Mouse (Mus musculus) thymus, adult 2 months (tissue): ENCODE measurements around the gene Pigk. TPM values are rescaled to one million over a fixed set of nuclear protein-coding genes. Genes with fewer than 3 reads are reported as not detected.

Experiments
- DNase-seq: peaks from one replicate; pipeline ENCODE4 v3.0.0; 2021
- H3K27ac ChIP-seq: fragments of 200-500 bp; 2 replicates; pipeline ENCODE4 v1.5.1; 2012; ENCODE audit warnings: low read length, control low read depth; ENCODE audit not compliant: control insufficient read depth, insufficient read depth
- H3K27me3 ChIP-seq: fragments of 200-500 bp; 2 replicates; pipeline ENCODE4 v1.6.1; 2012; ENCODE audit warnings: mild to moderate bottlenecking, low read length, moderate library complexity, mixed read lengths; ENCODE audit not compliant: control insufficient read depth, insufficient read depth
- H3K36me3 ChIP-seq: fragments of 200-500 bp; 2 replicates; pipeline ENCODE4 v1.6.1; 2012; ENCODE audit warnings: mild to moderate bottlenecking, low read length, moderate library complexity; ENCODE audit not compliant: control insufficient read depth, insufficient read depth
- H3K4me1 ChIP-seq: fragments of 200-500 bp; replicated peaks from 2 replicates; pipeline ENCODE4 v1.6.1; 2012; ENCODE audit warnings: low read length; ENCODE audit not compliant: control insufficient read depth, insufficient read depth
- H3K4me3 ChIP-seq: fragments of 200-500 bp; 2 replicates; pipeline ENCODE4 v1.5.1; 2012; ENCODE audit warnings: mild to moderate bottlenecking, low read length, control low read depth, moderate library complexity; ENCODE audit not compliant: control insufficient read depth, insufficient read depth
- CTCF ChIP-seq: fragments of 200-500 bp; IDR thresholded peaks from 2 replicates; pipeline ENCODE4 v1.5.1; 2012; ENCODE audit warnings: mild to moderate bottlenecking, control low read depth, low read length, moderate library complexity, borderline replicate concordance; ENCODE audit not compliant: control insufficient read depth, poor library complexity, insufficient read depth; ENCODE audit errors: extremely low read depth
- POLR2A ChIP-seq: fragments of 200-500 bp; IDR thresholded peaks from 2 replicates; pipeline ENCODE4 v1.6.1; 2012; ENCODE audit warnings: mild to moderate bottlenecking, low read length, control low read depth, moderate library complexity; ENCODE audit not compliant: control insufficient read depth, poor library complexity, insufficient read depth; ENCODE audit errors: extremely low read depth
- WGBS: fragments of 180-500 bp; shearing (Covaris S2); methylation state at CpG from one replicate; pipeline ENCODE4 v1.1.7; 2018; 5-methylcytosine and 5-hydroxymethylcytosine counted together
- polyA plus RNA-seq: library from polyadenylated mRNA; depleted of rRNA; stranded (reverse); fragments of >200 nt; gene quantifications from 2 replicates; pipeline ENCODE4 v1.2.3, GENCODE M21; 2012

Gene Pigk
- polyA plus RNA-seq, 1 experiment: 10.9 TPM

DNA sequence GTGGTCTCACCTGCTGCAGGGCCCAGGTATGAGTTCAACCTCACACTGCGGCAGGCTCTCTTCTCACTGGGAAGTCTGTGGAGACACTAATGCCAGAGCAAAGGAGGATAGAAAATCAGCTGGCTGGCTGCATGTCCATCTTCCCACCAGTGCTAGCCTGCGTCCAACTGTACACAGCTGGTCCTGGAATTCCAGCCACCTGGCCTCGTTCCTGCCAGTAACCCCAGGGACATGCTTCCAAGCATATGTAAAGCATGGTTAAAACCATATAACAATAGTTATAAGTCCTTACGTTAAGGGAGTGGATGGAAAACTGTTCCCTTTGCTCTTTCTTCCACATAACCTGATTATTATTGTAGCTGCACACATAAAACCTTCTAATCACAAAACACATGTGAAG lies 167.8 kb downstream of the Pigk start:
- Histone ChIP-seq H3K27me3 (no peaks in the 10 kb centered on the region), H3K27ac (no peak overlapping the region), H3K36me3 (no peaks in the 10 kb centered on the region), H3K4me1 (no peaks in the 10 kb centered on the region), H3K4me3 (no peak overlapping the region)
- DNase-seq: no peak
- TF ChIP-seq CTCF (no peak), POLR2A (no peak)
- 96% methylated on average over 4 of the region's 4 CpGs for WGBS

DNA sequence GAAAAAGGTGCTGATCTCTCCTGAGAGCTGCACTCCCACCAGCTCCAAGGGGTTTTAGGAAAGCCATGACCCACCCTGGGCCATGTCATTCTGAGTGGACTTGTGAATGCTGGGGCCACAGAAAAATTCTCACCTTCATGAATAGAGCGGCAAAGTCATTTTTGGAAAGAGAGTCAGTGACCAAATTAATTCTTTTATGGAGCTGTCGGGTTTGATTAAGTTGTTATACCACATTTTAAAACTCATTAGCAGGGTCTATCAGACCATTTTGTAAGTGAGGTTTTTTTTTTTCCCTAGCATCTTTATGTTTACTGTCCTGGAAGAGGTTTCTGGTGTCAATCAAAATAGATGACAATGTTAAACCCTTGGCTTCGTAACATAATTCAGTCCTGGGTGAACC lies 169.7 kb downstream of the Pigk start:
- H3K4me3 ChIP-seq: no peak overlapping the region
- no peak overlapping the region for H3K27ac ChIP-seq
- no peaks in the 10 kb centered on the region for H3K4me1 ChIP-seq
- no peaks in the 10 kb centered on the region for H3K36me3 ChIP-seq
- TF ChIP-seq POLR2A (no peak), CTCF (no peak)
- no peaks in the 10 kb centered on the region for H3K27me3 ChIP-seq
- WGBS: 97% methylated on average over 3 of the region's 3 CpGs
- no peak for DNase-seq

DNA sequence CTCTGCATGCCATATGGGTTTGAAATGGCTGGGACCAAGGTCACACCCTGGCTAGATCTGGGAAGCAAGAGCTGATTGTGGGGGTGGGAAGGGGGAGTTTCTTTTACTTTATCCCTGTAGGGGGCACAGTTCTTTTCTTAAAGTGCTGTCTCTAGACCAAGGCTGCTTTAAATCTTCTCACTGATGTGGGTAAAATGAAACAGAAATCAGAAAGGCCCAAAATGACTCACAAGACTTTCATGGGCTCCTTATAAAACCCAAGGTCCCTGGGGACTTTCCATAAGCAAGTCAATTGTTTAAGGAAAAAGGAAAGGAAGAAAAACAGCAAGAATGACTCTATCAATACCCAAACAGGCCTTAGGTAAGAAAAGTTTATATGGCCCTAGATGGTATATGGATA lies 172.8 kb downstream of the Pigk start:
- H3K27me3 ChIP-seq: no peaks in the 10 kb centered on the region
- H3K27ac ChIP-seq: no peak overlapping the region
- DNase-seq: no peak
- no peaks in the 10 kb centered on the region for H3K4me1 ChIP-seq
- TF ChIP-seq POLR2A: no peak
- no peak for TF ChIP-seq CTCF
- no peaks in the 10 kb centered on the region for H3K36me3 ChIP-seq
- H3K4me3 ChIP-seq: no peak overlapping the region

DNA sequence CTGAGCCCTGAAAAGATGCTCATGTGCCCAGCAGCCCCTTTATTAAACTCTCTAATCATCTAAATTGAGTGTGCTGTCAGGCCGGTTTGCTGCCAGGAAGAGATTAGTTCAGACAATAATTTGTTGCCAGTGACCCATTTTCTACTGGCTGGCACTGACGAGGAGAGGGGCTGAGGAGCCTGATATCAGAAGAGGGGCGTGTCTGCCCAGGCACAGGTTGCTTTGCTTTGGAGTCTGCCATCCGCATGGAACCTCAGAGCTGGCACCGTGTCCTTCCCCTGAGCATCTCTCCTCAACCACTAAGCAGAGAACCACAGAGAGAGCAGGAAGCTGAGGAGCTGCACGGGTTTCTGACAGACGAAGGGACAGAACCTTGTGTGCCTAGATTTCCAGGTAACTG lies 174.2 kb downstream of the Pigk start:
- Histone ChIP-seq H3K27ac (no peak overlapping the region), H3K36me3 (no peaks in the 10 kb centered on the region), H3K27me3 (no peaks in the 10 kb centered on the region), H3K4me3 (no peak overlapping the region), H3K4me1 (no peaks in the 10 kb centered on the region)
- TF ChIP-seq POLR2A (no peak), CTCF (no peak)
- WGBS: 52% methylated on average over 7 of the region's 7 CpGs
- no peak for DNase-seq

DNA sequence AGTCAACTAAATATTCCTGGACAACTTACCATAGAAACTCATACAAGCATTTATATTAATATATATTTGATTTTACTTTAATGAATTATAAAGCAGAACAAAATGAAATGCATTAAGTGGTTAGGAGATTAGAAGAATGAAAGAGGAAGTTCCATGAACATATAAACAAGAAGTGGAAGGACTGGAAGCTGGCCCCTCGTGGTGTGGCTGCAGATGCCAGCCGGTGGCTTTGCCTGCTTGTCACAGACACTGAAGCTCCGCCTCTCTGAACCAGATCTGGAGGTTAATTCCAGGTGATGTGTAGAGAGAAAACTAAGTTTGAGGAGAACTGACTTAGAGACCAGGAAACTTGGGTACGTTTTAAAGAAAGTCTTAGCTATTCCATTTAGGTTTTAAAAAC lies 181.0 kb downstream of the Pigk start:
- WGBS: 12% methylated on average over 4 of the region's 4 CpGs
- DNase-seq: no peak
- H3K36me3 ChIP-seq: no peaks in the 10 kb centered on the region
- no peak overlapping the region for H3K4me3 ChIP-seq
- no peaks in the 10 kb centered on the region for H3K4me1 ChIP-seq
- TF ChIP-seq POLR2A: no peak
- no peak for TF ChIP-seq CTCF
- H3K27me3 ChIP-seq: no peaks in the 10 kb centered on the region
- no peak overlapping the region for H3K27ac ChIP-seq

DNA sequence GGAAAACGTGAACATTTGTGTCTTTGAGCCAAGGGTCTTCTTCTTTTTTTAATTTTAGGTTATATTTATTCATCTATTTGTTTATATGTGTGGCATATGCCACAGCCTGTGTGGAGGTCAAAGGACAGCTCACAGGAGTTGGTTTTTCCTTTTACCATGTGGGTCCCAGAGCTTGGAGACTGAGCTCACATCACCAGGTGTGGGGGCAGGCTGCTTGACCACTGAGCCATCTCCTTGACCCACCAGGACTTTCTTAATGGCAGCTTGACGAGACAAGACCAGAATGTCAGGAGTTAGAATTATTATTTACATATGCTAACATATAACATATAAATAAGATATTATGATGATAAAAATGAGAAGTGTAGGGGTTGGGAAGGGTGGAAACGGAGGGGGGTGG lies 182.2 kb downstream of the Pigk start:
- no peak overlapping the region for H3K4me3 ChIP-seq
- no peak overlapping the region for H3K27ac ChIP-seq
- WGBS: 95% methylated on average over 3 of the region's 3 CpGs
- H3K36me3 ChIP-seq: no peaks in the 10 kb centered on the region
- TF ChIP-seq POLR2A (no peak), CTCF (no peak)
- H3K27me3 ChIP-seq: no peaks in the 10 kb centered on the region
- H3K4me1 ChIP-seq: no peaks in the 10 kb centered on the region
- DNase-seq: no peak

DNA sequence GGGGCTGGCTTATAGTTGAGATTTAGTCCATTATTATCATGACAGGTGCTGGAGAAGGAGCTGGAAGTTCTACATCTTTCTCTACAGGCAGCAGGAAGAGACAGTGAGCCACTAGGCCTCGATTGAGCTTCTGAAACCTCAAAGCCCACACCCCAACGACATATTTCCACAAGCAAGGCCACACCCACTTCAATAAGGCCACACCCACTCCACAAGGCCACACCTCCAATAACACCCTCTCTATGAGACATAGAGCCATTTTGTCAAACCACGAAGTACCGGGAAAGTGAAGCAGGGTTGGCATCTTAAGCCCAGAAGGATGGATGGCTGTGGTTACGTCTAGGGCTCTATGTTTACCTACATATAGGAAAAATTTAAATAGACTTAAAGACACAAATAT lies 183.3 kb downstream of the Pigk start:
- 50% methylated on average over 5 of the region's 5 CpGs for WGBS
- no peaks in the 10 kb centered on the region for H3K36me3 ChIP-seq
- H3K27me3 ChIP-seq: no peaks in the 10 kb centered on the region
- no peaks in the 10 kb centered on the region for H3K4me1 ChIP-seq
- no peak overlapping the region for H3K4me3 ChIP-seq
- TF ChIP-seq POLR2A: no peak
- no peak for TF ChIP-seq CTCF
- H3K27ac ChIP-seq: no peak overlapping the region
- no peak for DNase-seq
